Mouse (Mus musculus) cortical plate, adult 2 months (tissue): ENCODE results near the gene Mtnr1b. TPM values are rescaled to one million over a fixed set of nuclear protein-coding genes. Genes with fewer than 3 reads are reported as not detected.

Source experiments
- H3K27ac ChIP-seq: fragments of 200-500 bp; 2 replicates; pipeline ENCODE4 v1.5.1; 2012; ENCODE audit warnings: low read length, control low read depth, inconsistent platforms; ENCODE audit not compliant: insufficient read depth
- H3K4me1 ChIP-seq: fragments of 200-500 bp; 2 replicates; pipeline ENCODE4 v1.6.1; 2011; ENCODE audit warnings: low read length; ENCODE audit not compliant: control insufficient read depth, insufficient read depth
- H3K4me3 ChIP-seq: fragments of 200-500 bp; 2 replicates; pipeline ENCODE4 v1.5.1; 2011; ENCODE audit warnings: mild to moderate bottlenecking, low read length, control low read depth; ENCODE audit not compliant: insufficient read depth
- CTCF ChIP-seq: fragments of 200-500 bp; IDR thresholded peaks from 2 replicates; pipeline ENCODE4 v1.5.1; 2011; ENCODE audit warnings: mild to moderate bottlenecking, control low read depth, low read length; ENCODE audit not compliant: insufficient read depth; ENCODE audit errors: extremely low read depth
- POLR2A ChIP-seq: fragments of 200-500 bp; IDR thresholded peaks from 2 replicates; pipeline ENCODE4 v1.6.1; 2011; ENCODE audit warnings: mild to moderate bottlenecking, low read length, control low read depth; ENCODE audit not compliant: insufficient read depth; ENCODE audit errors: extremely low read depth
- polyA plus RNA-seq: library from polyadenylated mRNA; depleted of rRNA; stranded (reverse); fragments of >200 nt; gene quantifications from 2 replicates; pipeline ENCODE4 v1.2.3, GENCODE M21; 2012; rRNA removed

The Mtnr1b gene
- polyA plus RNA-seq, 1 experiment = not detected

GRCm38 (mm10) chr9:15804296-15804695 lies 70.1 kb downstream of the Mtnr1b start:
- TF ChIP-seq POLR2A = no peak
- Histone ChIP-seq H3K27ac (no peak overlapping the region), H3K4me1 (no peaks in the 10 kb centered on the region), H3K4me3 (no peak overlapping the region)

DNA sequence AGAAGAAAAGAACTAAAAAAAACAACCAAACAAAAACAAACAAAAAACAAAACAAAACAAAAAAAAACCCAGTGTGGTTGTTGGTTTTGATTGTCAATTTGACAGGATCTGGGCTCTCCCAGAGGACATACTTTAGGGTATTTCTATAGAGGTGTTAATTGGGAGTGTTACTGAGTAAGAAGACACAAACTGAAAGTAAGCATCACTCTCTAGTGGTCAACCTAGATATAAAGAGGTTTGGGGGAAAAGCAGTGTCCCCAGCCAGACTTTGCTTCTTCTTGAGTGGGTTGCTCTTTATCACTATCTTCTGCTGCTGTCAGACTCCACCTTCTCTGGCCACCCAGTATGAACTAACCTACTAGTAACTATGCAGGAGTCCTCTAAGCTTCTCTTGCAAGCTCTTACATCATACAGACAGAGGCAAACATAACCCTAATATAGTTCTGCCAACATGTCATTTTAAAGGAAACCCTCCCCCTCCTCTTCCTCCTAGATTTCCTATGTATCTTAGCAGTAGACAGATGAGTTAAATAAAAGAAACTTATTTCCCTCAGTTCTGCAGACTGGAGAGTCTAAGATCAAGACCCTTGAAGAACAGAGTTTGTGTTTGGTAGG lies 71.8 kb downstream of the Mtnr1b start:
- H3K4me3 ChIP-seq = no peak overlapping the region
- no peaks in the 10 kb centered on the region for H3K4me1 ChIP-seq
- TF ChIP-seq POLR2A (no peak), CTCF (no peak)
- no peak overlapping the region for H3K27ac ChIP-seq

DNA sequence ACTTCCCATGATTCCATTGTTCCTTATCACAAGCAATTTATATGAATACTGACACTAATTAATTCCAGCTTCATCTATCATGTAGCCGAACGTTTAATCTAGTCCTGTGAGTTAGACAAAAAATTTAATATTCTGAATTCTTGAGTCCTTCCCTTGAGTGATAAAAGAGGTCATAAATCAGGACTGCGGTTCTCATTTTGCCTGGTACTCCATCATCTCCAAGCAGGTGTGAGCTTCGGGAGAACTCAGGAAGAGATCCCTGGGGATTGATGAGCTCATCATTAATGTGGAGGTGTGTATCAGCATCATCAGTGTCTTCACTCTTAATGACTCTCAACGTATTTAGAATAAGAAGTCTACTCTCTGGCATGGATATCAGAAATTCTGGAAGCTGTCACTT lies 74.0 kb downstream of the Mtnr1b start:
- Histone ChIP-seq H3K27ac (no peak overlapping the region), H3K4me1 (no peaks in the 10 kb centered on the region), H3K4me3 (no peak overlapping the region)
- no peak for TF ChIP-seq CTCF
- no peak for TF ChIP-seq POLR2A

GRCm38 (mm10) chr9:15794408-15794807 lies 79.9 kb downstream of the Mtnr1b start:
- TF ChIP-seq POLR2A (no peak), CTCF (no peak)
- H3K4me1 ChIP-seq = no peaks in the 10 kb centered on the region
- no peak overlapping the region for H3K4me3 ChIP-seq
- no peak overlapping the region for H3K27ac ChIP-seq

DNA sequence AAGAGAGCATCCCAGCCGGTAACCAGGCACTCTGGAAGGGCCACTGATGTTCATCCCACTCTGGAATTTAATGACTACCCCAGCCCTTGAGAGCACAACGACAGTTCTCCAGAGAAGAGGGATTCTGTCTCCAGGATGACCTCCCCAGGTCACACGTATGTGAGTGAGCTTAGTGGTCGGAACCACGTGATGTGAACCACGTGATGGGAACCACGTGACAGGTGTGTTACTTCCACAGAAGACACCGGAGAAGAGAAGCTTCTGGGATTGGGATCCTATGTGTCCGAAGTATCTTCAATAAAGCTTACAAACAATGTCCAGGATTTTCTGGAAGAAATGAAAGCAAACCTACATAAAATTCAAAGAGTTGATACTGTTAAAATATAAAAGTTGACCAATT lies 82.3 kb downstream of the Mtnr1b start:
- H3K4me1 ChIP-seq = no peaks in the 10 kb centered on the region
- H3K4me3 ChIP-seq = no peak overlapping the region
- no peak overlapping the region for H3K27ac ChIP-seq
- TF ChIP-seq POLR2A (no peak), CTCF (no peak)

DNA sequence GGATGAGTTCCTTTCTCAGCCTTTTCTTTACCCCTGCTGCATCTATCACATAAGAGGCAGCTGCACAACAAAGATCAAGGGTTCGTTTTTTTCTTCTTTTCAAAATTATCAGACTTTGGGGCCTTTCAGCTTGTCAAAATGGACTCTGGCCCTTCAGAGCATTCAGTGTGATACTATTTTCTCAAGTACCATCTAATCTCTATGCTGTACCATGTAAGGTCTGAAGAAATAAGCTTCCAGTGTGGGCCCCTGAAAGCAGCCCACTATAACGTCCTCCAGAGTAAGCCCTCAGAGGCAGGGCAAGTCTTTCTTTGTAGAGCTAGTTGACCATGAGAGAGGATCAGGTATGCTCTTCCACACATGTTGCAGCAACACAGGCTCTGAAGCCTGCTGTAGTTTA lies 87.7 kb downstream of the Mtnr1b start:
- no peak for TF ChIP-seq POLR2A
- no peak for TF ChIP-seq CTCF
- Histone ChIP-seq H3K27ac (no peak overlapping the region), H3K4me3 (no peak overlapping the region), H3K4me1 (no peaks in the 10 kb centered on the region)

DNA sequence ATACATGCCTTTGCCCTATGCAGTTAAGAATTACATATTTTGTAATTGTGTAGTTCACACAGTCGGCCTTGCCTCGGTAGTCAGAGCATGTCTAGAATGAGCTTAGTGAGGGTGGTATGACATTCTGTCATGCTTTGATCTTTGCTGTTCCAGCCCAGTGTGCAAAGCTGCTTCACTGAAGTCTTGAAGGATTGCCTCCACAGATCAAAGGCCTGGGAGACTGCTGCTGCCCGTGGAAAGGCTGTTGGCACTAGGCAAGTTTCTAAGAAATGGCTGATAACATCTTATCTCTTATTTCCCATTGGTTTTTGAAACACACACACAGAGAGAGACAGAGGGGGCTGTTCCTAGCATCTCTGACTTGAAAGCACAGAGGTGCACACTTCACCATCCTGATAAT lies 88.2 kb downstream of the Mtnr1b start:
- Histone ChIP-seq H3K27ac (no peak overlapping the region), H3K4me1 (no peaks in the 10 kb centered on the region), H3K4me3 (no peak overlapping the region)
- TF ChIP-seq POLR2A = no peak

DNA sequence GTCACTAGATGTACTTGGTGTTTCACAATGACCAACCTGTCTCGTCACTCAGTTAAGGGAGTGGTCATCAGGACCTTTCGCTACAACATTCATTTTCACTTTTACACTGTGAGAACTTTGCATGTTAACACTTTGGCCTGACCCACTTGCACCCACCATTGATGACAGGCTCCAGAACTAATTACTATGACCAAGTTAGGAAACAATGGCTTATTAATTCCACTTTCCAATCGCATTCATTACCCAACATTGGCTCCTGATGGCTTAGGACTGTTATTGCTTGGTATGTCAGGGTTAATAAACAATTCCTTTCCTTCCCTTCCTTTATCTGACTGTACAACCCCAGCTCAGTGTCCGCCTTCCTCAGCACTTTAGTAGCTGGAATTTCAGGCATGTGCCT lies 92.4 kb downstream of the Mtnr1b start:
- H3K4me3 ChIP-seq = no peak overlapping the region
- H3K27ac ChIP-seq = no peak overlapping the region
- H3K4me1 ChIP-seq = no peaks in the 10 kb centered on the region
- TF ChIP-seq POLR2A (no peak), CTCF (no peak)

- Histone ChIP-seq H3K4me1 (no peaks in the 10 kb centered on the region), H3K27ac (no peak overlapping the region), H3K4me3 (no peak overlapping the region)
- TF ChIP-seq POLR2A (no peak), CTCF (no peak)
Measured at GRCm38 (mm10) chr9:15774911-15775310, 99.4 kb downstream of the Mtnr1b start.

Other genes starting within 250 kb of the Mtnr1b start
- gene Deup1, start 246.6 kb downstream of the Mtnr1b start, polyA plus RNA-seq = 0.08 and 0.13 TPM in 2 replicates
- gene Slc36a4, start 164.8 kb downstream of the Mtnr1b start, polyA plus RNA-seq = 23.3 and 25.0 TPM in 2 replicates